Mouse (Mus musculus) ES-E14 (cell line): ENCODE data around the gene Spata18.

Experiments used
- CHD2 ChIP-seq: IDR thresholded peaks from 2 replicates; pipeline ENCODE4 v1.6.1; 2014; ENCODE audit warnings: mild to moderate bottlenecking, low read depth, low read length, inconsistent platforms
- HCFC1 ChIP-seq: IDR thresholded peaks from 2 replicates; pipeline ENCODE4 v1.6.1; 2012; ENCODE audit warnings: low read length, inconsistent platforms, borderline replicate concordance; ENCODE audit not compliant: insufficient read depth
- MAFK ChIP-seq: IDR thresholded peaks from 2 replicates; pipeline ENCODE4 v1.6.1; 2014; ENCODE audit warnings: mild to moderate bottlenecking, low read depth, low read length, inconsistent platforms; ENCODE audit not compliant: insufficient read depth
- ZC3H11A ChIP-seq: IDR thresholded peaks from 2 replicates; pipeline ENCODE4 v1.6.1; 2012; ENCODE audit warnings: low read depth, mild to moderate bottlenecking, inconsistent platforms, low read length, borderline replicate concordance
- ZNF384 ChIP-seq: IDR thresholded peaks from 2 replicates; pipeline ENCODE4 v1.6.1; 2012; ENCODE audit warnings: low read depth, low read length, inconsistent platforms

GRCm38 (mm10) chr5:73704757-73705156 lies 53.6 kb downstream of the Spata18 start:
- TF ChIP-seq CHD2 (no peak), ZNF384 (no peak), ZC3H11A (no peak), MAFK (no peak), HCFC1 (no peak)
